Mouse (Mus musculus): ENCODE measurements around the gene Mob1a. TPM values are rescaled to one million over a fixed set of nuclear protein-coding genes. Genes with fewer than 3 reads are reported as not detected.
A peak's percentile ranks its signal among the peaks of the same experiment; 100 is the strongest.

The Mob1a gene
- 38.1 and 43.1 TPM in 2 replicates for polyA plus RNA-seq (2012; ENCODE audit: insufficient read depth, insufficient read length, missing spikeins)

- H3K4me3 ChIP-seq (ENCODE audit: insufficient read depth, low read depth, low read length): peak within 1 kb of the TSS; percentile 89
- peak within 1 kb of the TSS; percentile 92 for H3K27ac ChIP-seq (replicated peaks; ENCODE audit: low read depth, low read length)
- H3K4me1 ChIP-seq (ENCODE audit: control insufficient read depth, insufficient read depth, insufficient read length, low read length): 0 out of 2 replicates have a peak, but pooled peaks cover 2% of the 10 kb centered on the region
Observed at GRCm38 (mm10) chr6:83325525-83326393, at the start of gene Mob1a, which contains the start of gene Mthfd2. TSS of gene Mob1a (plus strand) at chr6:83326016. TSS of gene Mthfd2 (minus strand) at chr6:83325908.

DNA sequence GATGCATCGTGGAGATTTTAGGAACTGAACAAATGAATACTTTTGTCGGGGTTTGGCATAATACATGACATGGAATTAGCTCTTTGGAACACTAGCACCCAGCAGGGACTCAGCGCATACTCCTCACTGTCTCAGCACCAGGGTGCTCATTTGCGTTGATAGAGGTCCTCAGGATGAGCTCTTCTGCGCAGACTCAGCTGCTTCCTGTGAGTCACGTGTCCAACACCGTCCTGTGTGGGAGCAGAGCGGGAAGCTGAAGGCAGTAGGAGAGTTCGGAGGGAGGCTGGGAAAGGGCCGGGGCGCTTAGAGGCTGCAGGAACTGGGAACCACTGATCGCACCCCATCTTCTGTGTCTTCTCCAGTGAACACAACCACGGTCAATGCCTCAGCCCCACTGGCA, 48.7 kb upstream of the Mob1a start:
- no peaks in the 10 kb centered on the region for H3K4me1 ChIP-seq (ENCODE audit: control insufficient read depth, insufficient read depth, insufficient read length, low read length)
- no peak overlapping the region for H3K27ac ChIP-seq (replicated peaks; ENCODE audit: low read depth, low read length)
- no peak overlapping the region for H3K4me3 ChIP-seq (ENCODE audit: insufficient read depth, low read depth, low read length)

DNA sequence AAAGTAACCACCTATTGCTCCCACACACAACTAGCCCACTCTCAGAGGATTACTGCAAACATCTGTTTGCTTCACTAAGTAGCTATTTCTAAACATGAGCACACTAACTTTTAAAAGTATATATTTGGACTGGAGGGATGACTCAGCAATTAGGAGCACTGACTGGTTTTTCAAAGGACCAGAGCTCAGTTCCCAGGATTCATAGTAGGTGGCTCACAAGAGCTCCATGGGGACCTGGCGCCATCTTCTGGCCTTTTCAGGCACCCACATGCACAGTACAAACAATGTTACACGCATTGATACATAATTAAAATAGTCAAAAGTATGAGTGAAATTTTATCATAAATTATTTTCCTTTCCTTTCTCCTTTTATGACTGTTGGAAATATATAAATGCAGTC, 46.9 kb upstream of the Mob1a start:
- Histone ChIP-seq H3K27ac (replicated peaks; ENCODE audit: low read depth, low read length) (no peak overlapping the region), H3K4me3 (ENCODE audit: insufficient read depth, low read depth, low read length) (no peak overlapping the region), H3K4me1 (ENCODE audit: control insufficient read depth, insufficient read depth, insufficient read length, low read length) (no peaks in the 10 kb centered on the region)

DNA sequence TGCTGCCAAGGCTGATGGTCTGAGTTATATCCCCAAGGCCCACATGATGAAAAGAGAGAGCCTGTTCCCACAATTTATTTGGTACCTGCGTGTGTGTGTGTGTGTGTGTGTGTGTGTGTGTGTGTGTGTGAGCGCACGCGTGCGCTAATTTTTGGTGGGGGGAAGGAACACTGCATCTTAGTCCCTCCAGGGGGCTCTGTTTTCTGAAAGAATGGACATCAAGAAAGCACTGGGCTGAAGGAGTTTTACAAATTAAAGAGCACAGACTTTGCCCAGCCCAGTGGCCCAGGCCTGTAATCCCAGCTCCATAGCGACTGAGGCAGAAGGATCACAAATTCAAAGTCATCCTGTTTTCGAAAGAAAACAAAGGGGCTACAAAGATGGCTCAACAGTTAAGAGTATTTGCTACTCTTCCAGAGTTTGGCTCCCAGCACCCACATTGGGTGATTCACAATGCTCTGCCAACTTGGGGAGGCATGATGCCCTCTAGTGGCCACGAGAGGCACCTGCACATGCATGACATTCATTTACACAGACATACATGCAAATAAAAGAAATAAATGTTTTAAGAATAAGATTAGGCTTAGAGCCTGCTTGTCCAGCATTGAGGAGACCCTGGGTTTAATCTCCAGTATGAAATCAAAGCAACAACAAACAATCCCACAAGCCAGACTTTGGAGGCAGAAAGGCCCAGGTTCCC, 45.4 kb upstream of the Mob1a start:
- H3K4me1 ChIP-seq (ENCODE audit: control insufficient read depth, insufficient read depth, insufficient read length, low read length): no peaks in the 10 kb centered on the region
- H3K4me3 ChIP-seq (ENCODE audit: insufficient read depth, low read depth, low read length): no peak overlapping the region
- H3K27ac ChIP-seq (replicated peaks; ENCODE audit: low read depth, low read length): no peak overlapping the region

DNA sequence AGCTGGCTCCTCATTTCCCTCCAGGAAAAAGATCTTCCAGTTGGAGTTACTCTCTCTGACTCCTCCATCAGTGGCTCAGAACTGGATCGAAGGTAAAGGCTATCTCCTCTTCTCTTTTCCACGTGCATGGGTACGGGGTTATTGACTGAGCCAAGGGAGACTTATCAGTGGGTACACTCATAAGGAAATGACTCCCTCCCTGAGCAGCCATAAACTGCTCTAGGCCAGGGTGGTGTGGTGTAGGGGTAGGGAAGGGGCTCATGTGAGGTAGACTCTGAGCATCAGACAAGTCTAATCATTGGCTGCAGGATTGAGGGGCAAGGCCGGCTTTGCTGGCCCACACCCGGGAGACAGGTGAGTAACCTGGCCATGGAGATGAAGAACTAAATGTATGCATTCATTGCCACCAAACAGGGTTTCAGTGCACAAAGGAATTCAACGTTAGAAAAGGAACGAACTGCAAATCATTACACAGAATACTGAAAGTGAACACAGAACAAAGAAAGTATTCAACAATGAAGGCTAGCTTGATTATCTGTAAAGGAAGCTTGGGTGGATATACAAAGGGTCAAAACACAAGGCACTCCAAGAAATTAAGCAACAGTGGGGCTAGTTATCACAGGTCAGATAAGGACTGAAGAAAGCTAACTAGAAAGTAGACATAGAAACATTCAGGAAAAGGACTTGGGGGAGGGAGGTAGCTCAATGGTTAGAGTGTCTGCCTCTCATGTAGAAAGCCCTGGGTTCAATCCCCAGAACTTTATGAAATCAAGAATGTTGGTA, 25.2 kb upstream of the Mob1a start:
- H3K4me3 ChIP-seq (ENCODE audit: insufficient read depth, low read depth, low read length): no peak overlapping the region
- H3K4me1 ChIP-seq (ENCODE audit: control insufficient read depth, insufficient read depth, insufficient read length, low read length): no peaks in the 10 kb centered on the region
- no peak overlapping the region for H3K27ac ChIP-seq (replicated peaks; ENCODE audit: low read depth, low read length)

DNA sequence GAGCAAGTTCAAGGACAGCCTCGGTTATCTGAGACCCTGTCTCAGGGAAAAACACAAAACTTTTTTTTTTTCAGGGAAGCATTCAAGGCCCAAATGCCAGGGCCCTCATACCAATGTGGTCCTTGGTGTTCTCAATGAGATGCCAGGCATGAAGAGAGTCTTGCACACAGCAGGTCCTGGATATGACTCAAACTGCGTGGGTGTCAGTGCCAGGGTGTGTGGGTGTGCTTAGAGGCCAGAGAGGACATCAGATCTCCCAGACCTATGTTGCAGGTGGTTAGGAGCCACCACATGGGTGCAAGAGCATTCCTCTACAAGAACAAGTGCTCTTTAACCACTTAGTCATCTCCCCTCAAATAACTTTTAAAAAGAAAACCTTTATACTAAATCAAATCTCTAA, 24.5 kb upstream of the Mob1a start:
- Histone ChIP-seq H3K27ac (replicated peaks; ENCODE audit: low read depth, low read length) (no peak overlapping the region), H3K4me1 (ENCODE audit: control insufficient read depth, insufficient read depth, insufficient read length, low read length) (no peaks in the 10 kb centered on the region)

DNA sequence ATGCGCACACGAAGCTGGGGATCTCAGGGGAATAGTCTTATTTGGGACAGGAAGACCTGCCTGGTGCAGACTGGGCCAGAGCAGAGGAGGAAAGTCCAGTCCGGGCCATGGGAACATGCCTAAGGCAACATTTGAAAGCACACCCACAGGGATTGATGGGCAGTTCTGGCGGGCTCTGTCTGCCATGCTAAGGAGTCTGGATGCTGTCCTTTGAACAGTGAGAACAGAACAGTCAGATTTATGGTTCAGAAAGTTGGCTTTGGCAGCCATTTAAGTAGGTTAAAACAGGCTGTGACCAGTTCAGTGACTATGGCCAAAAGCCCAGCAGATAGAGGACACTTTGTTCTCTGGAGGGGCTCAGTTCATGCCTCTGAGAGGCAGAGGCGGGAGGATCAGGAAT, 23.6 kb upstream of the Mob1a start:
- Histone ChIP-seq H3K4me3 (ENCODE audit: insufficient read depth, low read depth, low read length) (no peak overlapping the region), H3K27ac (replicated peaks; ENCODE audit: low read depth, low read length) (no peak overlapping the region), H3K4me1 (ENCODE audit: control insufficient read depth, insufficient read depth, insufficient read length, low read length) (no peaks in the 10 kb centered on the region)

More for the DNA sequence above, 24.5 kb upstream of the Mob1a start:
- no peak overlapping the region for H3K4me3 ChIP-seq (ENCODE audit: insufficient read depth, low read depth, low read length)

GRCm38 (mm10) chr6:83309017-83309416, 16.8 kb upstream of the Mob1a start:
- H3K4me1 ChIP-seq (ENCODE audit: control insufficient read depth, insufficient read depth, insufficient read length, low read length): no peaks in the 10 kb centered on the region
- H3K27ac ChIP-seq (replicated peaks; ENCODE audit: low read depth, low read length): no peak overlapping the region
- no peak overlapping the region for H3K4me3 ChIP-seq (ENCODE audit: insufficient read depth, low read depth, low read length)

DNA sequence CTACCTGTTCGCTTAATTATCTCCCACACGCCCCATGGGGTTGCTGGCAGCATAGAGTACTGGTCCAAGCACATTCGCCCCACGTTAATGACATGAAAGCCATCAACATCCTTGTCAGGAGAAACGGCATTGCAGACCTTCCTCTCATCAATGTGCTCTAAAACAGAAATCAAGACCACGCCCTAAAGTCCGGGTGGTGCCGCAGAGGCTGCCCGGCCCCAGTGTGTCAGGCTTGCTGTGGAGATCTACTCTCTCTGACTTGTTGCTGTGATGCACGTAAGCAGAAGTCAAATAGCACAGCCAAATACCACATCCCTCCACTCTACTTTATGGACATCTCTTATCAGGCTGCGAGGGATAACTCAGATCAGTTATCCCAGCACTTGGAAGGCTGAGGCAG, 14.6 kb upstream of the Mob1a start:
- Histone ChIP-seq H3K4me1 (ENCODE audit: control insufficient read depth, insufficient read depth, insufficient read length, low read length) (no peaks in the 10 kb centered on the region), H3K27ac (replicated peaks; ENCODE audit: low read depth, low read length) (no peak overlapping the region), H3K4me3 (ENCODE audit: insufficient read depth, low read depth, low read length) (no peak overlapping the region)

DNA sequence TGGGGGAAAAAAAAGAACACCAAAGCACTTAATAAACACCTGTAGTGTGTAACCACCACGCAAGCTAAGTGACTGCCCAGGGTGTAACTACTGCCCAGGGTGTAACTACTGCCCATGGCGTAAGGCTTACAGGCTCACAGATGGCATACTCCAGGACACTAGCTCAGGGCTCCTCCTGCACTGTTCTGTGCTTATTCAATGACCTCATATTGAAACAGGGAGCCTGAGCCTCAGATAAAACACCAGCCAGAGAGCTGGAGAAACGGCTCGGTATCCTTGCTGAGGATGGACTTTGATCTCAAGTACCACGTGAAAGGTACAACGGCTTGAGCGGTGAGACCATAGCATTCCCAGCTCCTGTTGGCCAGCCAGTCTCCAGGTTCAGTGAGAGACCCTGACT, 13.8 kb upstream of the Mob1a start:
- Histone ChIP-seq H3K4me1 (ENCODE audit: control insufficient read depth, insufficient read depth, insufficient read length, low read length) (no peaks in the 10 kb centered on the region), H3K27ac (replicated peaks; ENCODE audit: low read depth, low read length) (no peak overlapping the region), H3K4me3 (ENCODE audit: insufficient read depth, low read depth, low read length) (no peak overlapping the region)

DNA sequence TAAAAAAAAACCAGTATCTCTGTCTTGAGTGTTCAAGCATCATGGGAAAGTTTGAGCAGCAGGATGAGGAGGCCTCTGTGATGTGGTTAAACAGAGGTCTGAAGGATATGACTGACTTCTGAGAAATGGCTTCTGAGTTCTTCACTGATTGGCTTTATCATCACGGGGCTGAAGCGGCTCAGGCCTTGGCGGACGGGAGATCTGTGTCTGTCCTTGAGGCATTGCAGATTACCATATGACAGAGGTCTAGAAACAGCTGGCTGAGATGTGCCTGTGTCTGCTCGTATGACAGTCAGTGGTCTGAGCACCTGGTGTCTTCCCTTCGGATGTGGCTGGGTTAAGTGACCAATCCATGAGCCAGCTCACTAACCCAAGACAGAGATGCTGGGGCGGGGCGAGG, 13.3 kb upstream of the Mob1a start:
- H3K4me3 ChIP-seq (ENCODE audit: insufficient read depth, low read depth, low read length): no peak overlapping the region
- no peaks in the 10 kb centered on the region for H3K4me1 ChIP-seq (ENCODE audit: control insufficient read depth, insufficient read depth, insufficient read length, low read length)
- H3K27ac ChIP-seq (replicated peaks; ENCODE audit: low read depth, low read length): no peak overlapping the region

- Histone ChIP-seq H3K4me1 (ENCODE audit: control insufficient read depth, insufficient read depth, insufficient read length, low read length) (no peaks in the 10 kb centered on the region), H3K4me3 (ENCODE audit: insufficient read depth, low read depth, low read length) (no peak overlapping the region), H3K27ac (replicated peaks; ENCODE audit: low read depth, low read length) (no peak overlapping the region)
Observed at GRCm38 (mm10) chr6:83315293-83315692, 10.5 kb upstream of the Mob1a start.

- no peak overlapping the region for H3K27ac ChIP-seq (replicated peaks; ENCODE audit: low read depth, low read length)
Observed at GRCm38 (mm10) chr6:83316022-83316421, 9.8 kb upstream of the Mob1a start.

DNA sequence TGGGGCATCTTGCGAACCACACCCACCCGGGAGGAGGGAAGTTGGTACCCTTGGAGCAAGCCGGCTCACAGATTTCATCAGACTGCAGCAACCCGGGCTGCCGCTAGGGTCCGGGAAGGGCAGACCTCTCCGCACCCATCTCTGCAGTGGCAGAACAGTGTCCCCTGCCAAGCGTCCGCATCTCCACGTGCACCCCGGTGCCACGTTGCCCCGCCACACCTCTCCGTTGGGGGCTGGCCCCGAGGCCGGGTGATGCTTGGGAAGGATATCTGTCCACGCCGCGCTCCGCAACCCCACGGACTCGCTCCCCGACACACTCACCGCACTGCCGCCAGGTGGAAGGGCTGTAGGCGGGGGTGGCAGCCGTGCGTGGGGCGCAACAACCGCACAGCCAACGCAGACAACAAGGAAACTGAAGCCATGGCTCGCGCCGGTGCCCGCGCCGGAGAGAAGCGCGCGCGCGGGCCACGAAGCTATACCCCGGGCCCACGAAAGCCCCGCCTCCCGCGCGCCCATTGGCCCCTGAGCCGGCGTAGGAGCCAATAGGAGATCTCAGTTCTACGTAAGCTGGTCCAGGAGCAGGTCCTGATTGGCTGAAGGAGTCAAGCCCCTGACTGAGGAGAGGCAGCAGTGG, 8.6 kb upstream of the Mob1a start:
- Histone ChIP-seq H3K27ac (replicated peaks; ENCODE audit: low read depth, low read length) (no peak overlapping the region), H3K4me1 (ENCODE audit: control insufficient read depth, insufficient read depth, insufficient read length, low read length) (no peaks in the 10 kb centered on the region), H3K4me3 (ENCODE audit: insufficient read depth, low read depth, low read length) (peak overlapping the region; percentile 94)

More at GRCm38 (mm10) chr6:83316022-83316421, 9.8 kb upstream of the Mob1a start:
- Histone ChIP-seq H3K4me3 (ENCODE audit: insufficient read depth, low read depth, low read length) (no peak overlapping the region), H3K4me1 (ENCODE audit: control insufficient read depth, insufficient read depth, insufficient read length, low read length) (no peaks in the 10 kb centered on the region)

- Histone ChIP-seq H3K27ac (replicated peaks; ENCODE audit: low read depth, low read length) (no peak overlapping the region), H3K4me3 (ENCODE audit: insufficient read depth, low read depth, low read length) (no peak overlapping the region), H3K4me1 (ENCODE audit: control insufficient read depth, insufficient read depth, insufficient read length, low read length) (0 out of 2 replicates have a peak, but pooled peaks cover 2% of the 10 kb centered on the region)
Observed at GRCm38 (mm10) chr6:83321927-83322326, 3.9 kb upstream of the Mob1a start.

Measured in brown adipose tissue, adult 24 weeks (tissue).